Mouse (Mus musculus): Measurements from ENCODE around the gene Per1.

DNA sequence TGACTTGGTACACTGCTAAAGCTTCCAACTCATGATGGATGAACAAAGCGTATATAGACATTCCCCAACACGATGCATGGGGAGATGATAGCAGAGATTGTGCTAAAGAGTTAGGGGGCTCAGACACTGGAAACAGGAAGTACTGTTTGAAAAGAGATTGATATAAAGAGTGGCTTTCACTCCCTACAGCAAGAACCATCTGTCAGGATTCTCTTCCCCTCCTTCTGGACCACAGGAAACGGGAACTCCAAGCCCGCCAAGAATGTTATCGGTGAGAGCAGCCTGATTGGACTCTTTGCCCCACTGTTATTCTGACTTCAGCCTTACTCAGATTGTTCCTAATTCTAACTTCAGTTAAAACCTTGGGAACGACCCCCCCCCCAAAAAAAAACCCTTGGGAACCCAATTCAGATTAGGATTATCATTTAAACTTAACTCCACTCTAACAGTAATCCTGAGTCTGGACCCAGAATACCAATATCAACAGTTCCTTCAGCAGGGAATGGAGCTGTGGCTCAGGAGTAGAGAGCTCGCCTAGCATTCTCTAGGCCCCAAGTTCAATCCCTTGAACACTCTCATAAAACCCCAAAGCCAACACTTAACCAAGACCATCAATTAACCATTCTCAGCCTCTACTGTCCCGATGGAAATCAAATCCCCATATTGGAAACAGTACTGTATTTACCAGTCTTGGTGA, 33.6 kb downstream of the Per1 start:
- TF ChIP-seq CTCF (IDR thresholded peaks at IDR 0.05; ENCODE audit: low read depth, low read length) = no peak
- no peak for TF ChIP-seq POLR2A (IDR thresholded peaks at IDR 0.05; ENCODE audit: insufficient read depth, low read length)

Measured in ES-Bruce4 (cell line).